Mouse (Mus musculus) adrenal gland, postnatal 14 days (tissue): ENCODE data around the gene Calcoco2. TPM values are rescaled to one million over a fixed set of nuclear protein-coding genes. Genes with fewer than 3 reads are reported as not detected.
A peak's percentile ranks its signal among the peaks of the same experiment; 100 is the strongest.
"Not testable (repeated sequence)": the region's sequence is repeated elsewhere in the genome, so short reads cannot be mapped to it uniquely, and the experiment has no call there.

Experiments used
- DNase-seq: peaks from one replicate; pipeline ENCODE4 v3.0.0; 2021; ENCODE audit warnings: mixed read lengths
- long read RNA-seq, 2 experiments: library from polyadenylated mRNA; stranded (forward); transcript quantifications; one replicate each; pipeline ENCODE4 v2.0.0; 2021
- total RNA-seq: library from RNA; stranded (reverse); gene quantifications from 2 replicates; pipeline ENCODE4 v1.2.3, GENCODE M21; 2021

Calcoco2 gene
- not detected in 2 replicates for total RNA-seq
- long read RNA-seq, experiment 1: 0 reads
- long read RNA-seq, experiment 2: 0 reads

GRCm38 (mm10) chr11:96111751-96112150 lies at the start of gene Calcoco2:
Calcoco2 (minus strand) TSS chr11:96111964.
- DNase-seq: no peak

- DNase-seq: no peak
Measured at GRCm38 (mm10) chr11:96147471-96147870, 35.7 kb upstream of the Calcoco2 start.

GRCm38 (mm10) chr11:96145622-96146270 lies 34.0 kb upstream of the Calcoco2 start:
- peak; percentile 91 for DNase-seq

- no peak for DNase-seq
Measured at GRCm38 (mm10) chr11:96143766-96144165, 32.0 kb upstream of the Calcoco2 start.

GRCm38 (mm10) chr11:96140726-96141175 lies 29.0 kb upstream of the Calcoco2 start:
- DNase-seq: peak; percentile 44

GRCm38 (mm10) chr11:96135847-96136246 lies 24.1 kb upstream of the Calcoco2 start:
- no peak for DNase-seq

GRCm38 (mm10) chr11:96133239-96133865 lies 21.6 kb upstream of the Calcoco2 start, which contains the start of gene Ttll6:
Ttll6 (plus strand) TSS chr11:96133786.
- peak; percentile 82 for DNase-seq

GRCm38 (mm10) chr11:96130606-96131005 lies 18.8 kb upstream of the Calcoco2 start:
- no peak for DNase-seq

GRCm38 (mm10) chr11:96124052-96124914 lies 12.5 kb upstream of the Calcoco2 start:
- peak; percentile 62 for DNase-seq

- DNase-seq: not testable (repeated sequence)
Measured at GRCm38 (mm10) chr11:96122806-96123205, 11.0 kb upstream of the Calcoco2 start.

GRCm38 (mm10) chr11:96119401-96119800 lies 7.6 kb upstream of the Calcoco2 start:
- DNase-seq: no peak

GRCm38 (mm10) chr11:96116925-96117324 lies 5.2 kb upstream of the Calcoco2 start:
- DNase-seq: not testable (repeated sequence)

GRCm38 (mm10) chr11:96116116-96116515 lies 4.4 kb upstream of the Calcoco2 start:
- DNase-seq: no peak

GRCm38 (mm10) chr11:96115416-96115815 lies 3.7 kb upstream of the Calcoco2 start:
- no peak for DNase-seq

- DNase-seq: no peak
Measured at GRCm38 (mm10) chr11:96114077-96114476, 2.3 kb upstream of the Calcoco2 start.

GRCm38 (mm10) chr11:96110950-96111349 lies 814 bp downstream of the Calcoco2 start:
- not testable (repeated sequence) for DNase-seq

- no peak for DNase-seq
Measured at GRCm38 (mm10) chr11:96108376-96108775, 3.4 kb downstream of the Calcoco2 start.

- peak; percentile 75 for DNase-seq
Measured at GRCm38 (mm10) chr11:96093361-96093760, 18.4 kb downstream of the Calcoco2 start.

- DNase-seq: no peak
Measured at GRCm38 (mm10) chr11:96092674-96093291, 19.0 kb downstream of the Calcoco2 start.

- DNase-seq: peak; percentile 43
Measured at GRCm38 (mm10) chr11:96091073-96091472, 20.7 kb downstream of the Calcoco2 start.

- DNase-seq: no peak
Measured at GRCm38 (mm10) chr11:96087981-96088380, 23.8 kb downstream of the Calcoco2 start.

GRCm38 (mm10) chr11:96082682-96083081 lies 29.1 kb downstream of the Calcoco2 start:
- DNase-seq: peak; percentile 16
